Mouse (Mus musculus): Measurements from ENCODE around the gene Gm11084.
A peak's percentile ranks its signal among the peaks of the same experiment; 100 is the strongest.

GRCm38 (mm10) chr2:73003751-73004717 is 17.5 kb upstream of the Gm11084 start:
- TF ChIP-seq CTCF (IDR thresholded peaks at IDR 0.05; ENCODE audit: borderline replicate concordance, insufficient read depth, low read length): no peak
- peak; percentile 46 for TF ChIP-seq POLR2A (IDR thresholded peaks at IDR 0.05; ENCODE audit: low read depth, low read length)

All from embryonic fibroblast, embryonic 13.5 days (primary cell).